Mouse (Mus musculus) thymus, postnatal 0 days (tissue): Measurements from ENCODE around the gene Ppef2. TPM values are rescaled to one million over a fixed set of nuclear protein-coding genes. Genes with fewer than 3 reads are reported as not detected.

ENCODE experiments used
- DNase-seq: peaks from one replicate; pipeline ENCODE4 v3.0.0-alpha.2; 2015; ENCODE audit warnings: low spot score
- polyA plus RNA-seq: library from polyadenylated mRNA; unstranded; fragments of >200 nt; fragmentation: Nextera tagmentation; extraction: Ambion mirVana; gene quantifications from 2 replicates; pipeline ENCODE4 v1.2.1, GENCODE M21; 2015

The Ppef2 gene
- polyA plus RNA-seq, 1 experiment from 2014 or later = 1.5 TPM

DNA sequence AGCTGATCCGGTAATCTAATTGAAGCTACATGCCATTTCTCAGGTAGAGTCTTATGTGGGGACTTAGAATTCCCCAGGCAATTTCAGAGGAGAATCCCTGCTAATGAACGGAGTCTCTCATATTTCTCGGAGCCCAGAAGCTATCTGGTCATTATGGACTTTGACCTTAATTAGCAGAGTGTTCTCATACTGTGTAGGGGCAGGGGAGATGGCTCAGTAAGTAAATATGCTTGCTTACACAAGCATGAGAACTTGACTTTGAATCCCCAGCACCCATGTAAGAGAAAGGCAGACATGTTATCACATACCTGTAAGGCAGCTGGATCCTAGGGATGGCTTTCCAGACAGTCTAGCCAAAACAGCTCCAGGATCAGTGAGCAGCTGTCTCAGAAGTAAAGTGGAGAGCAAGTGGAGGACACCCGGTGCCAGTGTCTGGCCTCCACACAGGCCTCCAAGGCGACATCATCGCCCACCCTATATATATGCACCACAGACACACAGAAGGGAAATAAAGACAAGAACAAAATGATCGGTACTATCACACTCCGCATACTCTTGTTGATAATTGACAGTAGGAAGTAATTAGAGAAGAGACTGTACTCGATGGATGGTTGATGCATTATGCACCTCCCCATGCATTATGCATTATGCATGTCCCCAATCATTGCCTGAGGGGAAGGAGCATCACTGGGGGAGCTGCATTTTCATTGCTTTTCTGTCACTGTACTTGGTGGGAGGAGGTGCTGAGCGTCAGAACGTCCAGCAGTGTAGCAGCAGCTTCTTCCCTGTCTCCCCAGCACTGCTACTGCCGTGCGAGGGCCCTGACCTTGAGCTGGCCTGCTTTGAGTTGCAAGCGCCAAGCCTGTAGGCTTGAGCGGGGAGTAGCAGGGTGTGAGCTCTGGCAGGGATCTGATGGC lies 58.9 kb downstream of the Ppef2 start:
- no peak for DNase-seq

DNA sequence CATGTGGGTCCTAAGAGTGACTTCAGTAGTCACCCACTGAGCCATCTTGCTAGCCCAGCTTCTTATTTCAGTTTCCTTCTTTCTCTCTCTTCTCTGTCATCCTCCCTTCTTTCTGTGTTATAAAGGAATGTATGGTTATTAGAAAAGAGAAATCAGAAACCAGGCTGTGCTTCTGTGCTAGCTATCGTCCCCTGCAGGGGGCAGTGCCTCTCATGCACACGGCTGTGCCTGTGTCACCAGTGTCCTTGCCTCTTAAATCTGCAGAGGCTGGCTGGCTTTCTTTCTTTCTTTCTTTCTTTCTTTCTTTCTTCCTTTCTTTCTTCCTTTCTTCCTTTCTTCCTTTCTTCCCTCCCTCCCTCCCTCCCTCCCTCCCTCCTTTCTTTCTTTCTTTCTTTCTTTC lies 60.4 kb downstream of the Ppef2 start:
- peak; percentile 50 for DNase-seq

DNA sequence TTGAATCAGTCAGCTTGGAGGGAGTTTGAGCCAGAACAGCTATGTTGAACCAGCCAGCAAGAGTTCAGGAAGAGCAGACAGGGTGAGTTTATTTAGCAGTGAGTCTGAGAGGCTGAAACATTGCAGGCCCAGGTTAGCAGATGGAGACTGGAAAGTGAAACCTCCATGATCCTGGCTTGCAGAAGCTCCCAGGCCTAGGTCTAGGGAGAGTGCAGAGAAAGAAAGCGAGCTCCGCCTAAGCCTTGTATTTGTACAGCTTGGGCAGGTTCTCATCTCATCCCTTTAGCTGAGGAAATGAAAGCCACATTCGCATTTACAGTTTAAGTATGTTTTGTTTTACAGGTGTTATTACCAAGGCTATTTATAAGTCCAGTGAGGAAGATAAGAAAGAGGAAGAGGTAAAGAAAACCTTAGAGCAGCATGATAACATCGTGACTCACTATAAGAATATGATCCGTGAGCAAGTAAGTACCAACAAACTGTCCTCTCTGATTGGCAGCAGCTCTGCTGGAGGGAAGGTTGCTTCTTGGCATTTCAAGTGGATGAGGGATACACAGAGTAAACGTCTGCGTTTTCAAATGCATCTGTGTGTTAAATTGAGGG lies 67.1 kb downstream of the Ppef2 start:
- DNase-seq = no peak

DNA sequence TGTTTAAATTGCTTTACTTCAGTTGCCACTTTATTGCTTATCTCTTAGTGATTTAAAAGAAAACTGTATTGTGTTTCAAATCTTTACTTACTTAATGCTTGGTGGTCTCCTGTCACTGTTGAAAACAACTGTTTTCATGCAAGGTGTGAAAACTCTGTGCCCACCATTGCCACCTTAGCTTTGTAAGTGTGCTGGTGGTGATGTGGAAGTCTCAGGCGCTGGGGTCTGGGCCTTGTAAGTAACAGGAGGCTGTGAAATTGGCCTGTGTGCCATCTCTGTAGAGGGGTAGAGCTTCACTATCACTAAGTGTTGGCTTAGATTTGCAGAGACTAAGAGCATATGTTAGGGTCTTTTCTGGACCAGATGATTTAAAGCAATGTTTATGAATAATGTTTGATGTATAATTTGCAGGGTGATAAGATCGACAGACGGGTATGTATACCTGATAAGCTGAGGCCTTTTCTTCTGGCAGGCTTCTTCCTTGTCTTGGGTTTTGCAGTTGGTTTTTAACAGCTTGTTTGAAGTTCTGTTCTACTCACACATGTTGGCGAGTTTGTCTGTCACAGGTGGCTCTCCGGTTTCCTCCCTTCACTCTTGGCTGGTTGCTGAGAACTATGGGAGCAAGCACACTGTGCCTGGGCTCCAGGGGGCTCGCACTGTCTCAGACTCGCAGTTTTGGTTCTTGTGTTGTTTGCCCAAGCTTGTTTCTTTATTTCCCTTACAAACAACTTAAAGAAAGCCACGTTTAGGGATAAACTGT lies 72.8 kb downstream of the Ppef2 start:
- peak; percentile 81 for DNase-seq

Other genes with a start within 250 kb of the Ppef2 start
- 1.7 and 1.9 TPM in 2 replicates for gene Cdkl2, start 212.4 kb downstream of the Ppef2 start, polyA plus RNA-seq
- 239 and 240 TPM in 2 replicates for gene G3bp2, start 172.6 kb downstream of the Ppef2 start, polyA plus RNA-seq
- 32.6 and 43.5 TPM in 2 replicates for gene Uso1, start 118.3 kb downstream of the Ppef2 start, polyA plus RNA-seq
- gene U90926, start 40.9 kb downstream of the Ppef2 start, polyA plus RNA-seq = 0.48 and 0.63 TPM in 2 replicates
- 12.6 and 13.4 TPM in 2 replicates for gene Naaa, start 21.9 kb upstream of the Ppef2 start, polyA plus RNA-seq
- gene Sdad1, start 54.2 kb upstream of the Ppef2 start, polyA plus RNA-seq = 35.5 and 41.4 TPM in 2 replicates
- 2.9 and 4.2 TPM in 2 replicates for gene Cxcl9, start 71.8 kb upstream of the Ppef2 start, polyA plus RNA-seq
- 4.2 and 6.5 TPM in 2 replicates for gene Art3, start 75.5 kb upstream of the Ppef2 start, polyA plus RNA-seq
- gene Cxcl10, start 92.6 kb upstream of the Ppef2 start, polyA plus RNA-seq = 96.0 and 127 TPM in 2 replicates
- 44.2 and 44.6 TPM in 2 replicates for gene Nup54, start 178.9 kb upstream of the Ppef2 start, polyA plus RNA-seq